Mouse (Mus musculus): ENCODE results near the gene Sirt6. TPM values are rescaled to one million over a fixed set of nuclear protein-coding genes. Genes with fewer than 3 reads are reported as not detected.

The Sirt6 gene
- total and polyA plus RNA-seq, 3 experiments: 10.5 to 38.2 TPM; not detected in 1

DNA sequence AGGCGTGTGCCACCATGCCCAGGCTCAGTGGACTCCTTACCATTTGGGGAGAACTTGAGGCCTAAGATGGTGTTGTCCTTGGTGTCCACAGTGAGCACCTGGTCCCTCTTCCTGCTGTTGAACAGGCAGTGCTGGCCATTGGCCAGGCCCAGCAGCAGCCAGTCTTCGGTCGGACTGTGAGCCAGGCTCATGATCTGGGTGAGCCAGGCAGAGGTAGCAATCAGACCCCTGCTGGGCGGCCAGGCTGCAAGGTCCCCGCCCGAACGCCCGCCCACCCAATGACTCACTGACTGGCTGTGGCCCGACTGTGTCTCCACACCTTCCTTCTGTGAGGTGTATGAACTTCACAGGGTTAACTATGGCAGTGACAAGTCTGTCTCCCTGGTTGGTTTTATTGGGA, 35.8 kb downstream of the Sirt6 start:
- no peaks in the 10 kb centered on the region for H3K9me3 ChIP-seq (replicated peaks; ENCODE audit: insufficient read depth, low read length)
- no peaks in the 10 kb centered on the region for H3K79me2 ChIP-seq (ENCODE audit: control insufficient read depth, insufficient read depth, low read length, poor library complexity)
- H3K27me3 ChIP-seq (ENCODE audit: control insufficient read depth in 1 of 2, insufficient read depth in 2 of 2, low read length in 2 of 2): no peaks in the 10 kb centered on the region
- no peak overlapping the region for H3K4me3 ChIP-seq (ENCODE audit: control insufficient read depth in 1 of 2, insufficient read depth in 1 of 2, low read depth in 2 of 2, low read length in 2 of 2)
- TF ChIP-seq MAZ (IDR thresholded peaks at IDR 0.05; ENCODE audit: low read depth, low read length) (no peak), SMC3 (IDR thresholded peaks at IDR 0.05; ENCODE audit: low read depth, low read length) (no peak), POLR2AphosphoS2 (IDR thresholded peaks at IDR 0.05; ENCODE audit: low read length) (no peak), MAFK (IDR thresholded peaks at IDR 0.05; ENCODE audit: borderline replicate concordance, low read depth, low read length) (no peak), CTCF (IDR thresholded peaks at IDR 0.05 in 2 of 3, conservative IDR thresholded peaks at IDR 0.05 in 1 of 3; ENCODE audit: control insufficient read depth in 1 of 3, insufficient read depth in 1 of 3, low read depth in 2 of 3, low read length in 3 of 3, poor library complexity in 1 of 3, severe bottlenecking in 1 of 3) (no peak), NELFE (IDR thresholded peaks at IDR 0.05; ENCODE audit: low read depth, low read length) (no peak), RCOR1 (IDR thresholded peaks at IDR 0.05; ENCODE audit: low read depth, low read length) (no peak), USF1 (IDR thresholded peaks at IDR 0.05; ENCODE audit: low read depth, low read length) (no peak), NRF1 (IDR thresholded peaks at IDR 0.05; ENCODE audit: insufficient read depth, low read depth, low read length, poor library complexity, severe bottlenecking) (no peak), MEF2A (IDR thresholded peaks at IDR 0.05; ENCODE audit: extremely low read depth, insufficient replicate concordance, low read depth, low read length, poor library complexity, severe bottlenecking) (no peak), CHD2 (IDR thresholded peaks at IDR 0.05; ENCODE audit: low read length) (no peak), TBP (IDR thresholded peaks at IDR 0.05; ENCODE audit: low read depth, low read length) (no peak), TAL1 (IDR thresholded peaks at IDR 0.05; ENCODE audit: low read length) (no peak), RAD21 (IDR thresholded peaks at IDR 0.05; ENCODE audit: low read depth, low read length) (no peak)
- no peak overlapping the region for H3K9ac ChIP-seq (ENCODE audit: control insufficient read depth, low read depth, low read length, poor library complexity, severe bottlenecking)
- H3K4me1 ChIP-seq (ENCODE audit: control insufficient read depth in 1 of 2, insufficient read depth in 2 of 2, low read length in 2 of 2): no peaks in the 10 kb centered on the region
- H3K27ac ChIP-seq (ENCODE audit: control insufficient read depth, low read depth, low read length): no peak overlapping the region
- DNase-seq (ENCODE audit: low read depth, low spot score): no peak
- no peaks in the 10 kb centered on the region for H3K36me3 ChIP-seq (ENCODE audit: control insufficient read depth in 1 of 2, insufficient read depth in 2 of 2, low read length in 2 of 2)

DNA sequence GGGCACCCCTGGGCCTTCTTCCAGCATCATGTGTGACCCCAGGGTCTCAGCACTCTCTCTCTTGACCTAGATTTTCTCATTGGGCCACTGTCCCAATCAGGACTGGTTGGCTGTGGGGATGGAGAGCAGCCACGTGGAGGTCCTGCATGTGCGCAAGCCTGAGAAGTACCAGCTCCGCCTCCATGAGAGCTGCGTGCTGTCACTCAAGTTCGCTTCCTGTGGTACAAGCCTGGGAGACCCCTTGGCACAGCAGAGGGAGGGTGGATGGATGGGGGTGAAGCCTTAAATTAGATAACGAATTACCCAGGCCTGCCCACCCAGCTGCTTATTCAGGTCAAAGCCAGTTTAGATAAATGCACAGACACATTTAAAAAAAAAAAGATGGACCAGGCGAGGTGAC, 38.9 kb downstream of the Sirt6 start:
- H3K27me3 ChIP-seq (ENCODE audit: control insufficient read depth in 1 of 2, insufficient read depth in 2 of 2, low read length in 2 of 2): no peaks in the 10 kb centered on the region
- TF ChIP-seq MAZ (IDR thresholded peaks at IDR 0.05; ENCODE audit: low read depth, low read length) (no peak), HCFC1 (IDR thresholded peaks at IDR 0.05; ENCODE audit: low read depth, low read length) (no peak), MXI1 (IDR thresholded peaks at IDR 0.05; ENCODE audit: low read depth, low read length) (no peak), KAT2A (conservative IDR thresholded peaks at IDR 0.05; ENCODE audit: low read depth, low read length) (no peak), POLR2AphosphoS2 (IDR thresholded peaks at IDR 0.05; ENCODE audit: low read length) (no peak), USF2 (IDR thresholded peaks at IDR 0.05; ENCODE audit: borderline replicate concordance in 1 of 2, insufficient read depth in 1 of 2, low read depth in 1 of 2, low read length in 2 of 2) (no peak), BHLHE40 (IDR thresholded peaks at IDR 0.05; ENCODE audit: borderline replicate concordance, low read depth, low read length) (no peak)

More for the DNA sequence above, 38.9 kb downstream of the Sirt6 start:
- no peaks in the 10 kb centered on the region for H3K79me2 ChIP-seq (ENCODE audit: control insufficient read depth, insufficient read depth, low read length, poor library complexity)
- no peaks in the 10 kb centered on the region for H3K36me3 ChIP-seq (ENCODE audit: control insufficient read depth in 1 of 2, insufficient read depth in 2 of 2, low read length in 2 of 2)
- no peaks in the 10 kb centered on the region; a peak in 1 of 4 replicates for H3K4me1 ChIP-seq (ENCODE audit: control insufficient read depth in 1 of 2, insufficient read depth in 2 of 2, low read length in 2 of 2)
- no peak overlapping the region for H3K27ac ChIP-seq (ENCODE audit: control insufficient read depth, low read depth, low read length)
- no peak overlapping the region for H3K9ac ChIP-seq (ENCODE audit: control insufficient read depth, low read depth, low read length, poor library complexity, severe bottlenecking)
- no peaks in the 10 kb centered on the region for H3K9me3 ChIP-seq (replicated peaks; ENCODE audit: insufficient read depth, low read length)
- DNase-seq (ENCODE audit: low read depth, low spot score): no peak
- no peak overlapping the region for H3K4me3 ChIP-seq (ENCODE audit: control insufficient read depth in 1 of 2, insufficient read depth in 1 of 2, low read depth in 2 of 2, low read length in 2 of 2)
